Mouse (Mus musculus) embryonic facial prominence, embryonic 11.5 days (tissue): ENCODE data around the gene Hmgn2. TPM values are rescaled to one million over a fixed set of nuclear protein-coding genes. Genes with fewer than 3 reads are reported as not detected.
"Not testable (repeated sequence)": the region's sequence is repeated elsewhere in the genome, so short reads cannot be mapped to it uniquely, and the experiment has no call there.

Experiments used
- ATAC-seq: fragments of 200-750 bp; cut with Nextera tagmentation; replicated peaks from 2 replicates; pipeline ENCODE4 v1.8.0; 2017; ENCODE audit warnings: low read depth; ENCODE audit not compliant: insufficient number of reproducible peaks, low FRiP score, low TSS enrichment
- DNase-seq: peaks from one replicate; pipeline ENCODE4 v3.0.0-alpha.2; 2015; ENCODE audit warnings: low spot score
- H3K27ac ChIP-seq: fragments of 300-500 bp; sonication (generic); replicated peaks from 2 replicates; pipeline ENCODE4 v1.5.1; 2014; ENCODE audit warnings: mild to moderate bottlenecking, low read depth, low read length, control low read depth
- H3K27me3 ChIP-seq: fragments of 300-500 bp; sonication (generic); 2 replicates; pipeline ENCODE4 v1.6.1; 2014; ENCODE audit warnings: mild to moderate bottlenecking, low read length, moderate library complexity, mixed read lengths; ENCODE audit not compliant: control insufficient read depth, insufficient read depth
- H3K36me3 ChIP-seq: fragments of 300-500 bp; sonication (generic); replicated peaks from 2 replicates; pipeline ENCODE4 v1.6.1; 2014; ENCODE audit warnings: low read depth, mild to moderate bottlenecking, low read length, moderate library complexity, mixed read lengths; ENCODE audit not compliant: control insufficient read depth, insufficient read depth
- H3K4me1 ChIP-seq: fragments of 300-500 bp; sonication (generic); 2 replicates; pipeline ENCODE4 v1.6.1; 2014; ENCODE audit warnings: low read length, mixed read lengths; ENCODE audit not compliant: control insufficient read depth, insufficient read depth
- H3K4me2 ChIP-seq: fragments of 300-500 bp; sonication (generic); 2 replicates; pipeline ENCODE4 v1.6.1; 2014; ENCODE audit warnings: low read depth, mild to moderate bottlenecking, control low read depth, low read length, moderate library complexity
- H3K4me3 ChIP-seq: fragments of 300-500 bp; sonication (generic); 2 replicates; pipeline ENCODE4 v1.5.1; 2014; ENCODE audit warnings: low read depth, low read length, control low read depth
- H3K9ac ChIP-seq: fragments of 300-500 bp; sonication (generic); replicated peaks from 2 replicates; pipeline ENCODE4 v1.6.1; 2014; ENCODE audit warnings: mild to moderate bottlenecking, control low read depth, low read length
- H3K9me3 ChIP-seq: fragments of 300-500 bp; sonication (generic); replicated peaks from 2 replicates; pipeline ENCODE4 v1.6.1; 2016; ENCODE audit warnings: mild to moderate bottlenecking, low read length, inconsistent platforms, mixed read lengths; ENCODE audit not compliant: control insufficient read depth
- WGBS: fragments of 180-500 bp; shearing (Covaris S2); extraction: QIAGEN DNeasy Blood & Tissue Kit; methylation state at CpG from one replicate; pipeline ENCODE4 v1.1.7; 2014; 5-methylcytosine and 5-hydroxymethylcytosine counted together
- polyA plus RNA-seq: library from polyadenylated mRNA; unstranded; fragments of >200 nt; fragmentation: Nextera tagmentation; extraction: Ambion mirVana; gene quantifications from 2 replicates; pipeline ENCODE4 v1.2.1, GENCODE M21; 2014

Hmgn2 gene
- polyA plus RNA-seq, 1 experiment from 2014 or later, result 3,970 TPM

GRCm38 (mm10) chr4:133991087-133991660 is 22.7 kb upstream of the Hmgn2 start:
- no peak overlapping the region for H3K4me2 ChIP-seq
- DNase-seq (no peak), ATAC-seq (no peak)
- 88% methylated on average over 13 of the region's 13 CpGs for WGBS
- H3K9me3 ChIP-seq, result no peaks in the 10 kb centered on the region
- peaks cover 2% of the 10 kb centered on the region; the same call in 1 of the 2 replicates for H3K36me3 ChIP-seq
- no peaks in the 10 kb centered on the region for H3K4me1 ChIP-seq
- H3K4me3 ChIP-seq, result no peak overlapping the region
- no peaks in the 10 kb centered on the region for H3K27me3 ChIP-seq
- no peak overlapping the region for H3K27ac ChIP-seq
- no peak overlapping the region for H3K9ac ChIP-seq

- Histone ChIP-seq H3K9ac (no peak overlapping the region), H3K4me3 (no peak overlapping the region), H3K36me3 (peaks cover 2% of the 10 kb centered on the region; the same call in 1 of the 2 replicates), H3K4me2 (no peak overlapping the region), H3K27me3 (no peaks in the 10 kb centered on the region), H3K27ac (no peak overlapping the region), H3K4me1 (no peaks in the 10 kb centered on the region), H3K9me3 (no peaks in the 10 kb centered on the region)
- DNase-seq (no peak), ATAC-seq (no peak)
- 69% methylated on average over 4 of the region's 4 CpGs for WGBS
Observed at GRCm38 (mm10) chr4:133990035-133990434, 21.6 kb upstream of the Hmgn2 start.

GRCm38 (mm10) chr4:133988289-133988688 is 19.8 kb upstream of the Hmgn2 start:
- not testable (repeated sequence) for H3K9ac ChIP-seq, H3K4me1 ChIP-seq, H3K27me3 ChIP-seq, H3K4me2 ChIP-seq, DNase-seq, H3K27ac ChIP-seq, H3K4me3 ChIP-seq, ATAC-seq, H3K36me3 ChIP-seq, H3K9me3 ChIP-seq
- WGBS, result 91% methylated on average over 8 of the region's 8 CpGs

GRCm38 (mm10) chr4:133982936-133983335 is 14.5 kb upstream of the Hmgn2 start:
- H3K36me3 ChIP-seq, result no peaks in the 10 kb centered on the region
- no peak overlapping the region for H3K4me3 ChIP-seq
- no peak overlapping the region for H3K9ac ChIP-seq
- DNase-seq (no peak), ATAC-seq (no peak)
- H3K27me3 ChIP-seq, result no peaks in the 10 kb centered on the region
- H3K4me1 ChIP-seq, result no peaks in the 10 kb centered on the region
- no peak overlapping the region for H3K27ac ChIP-seq
- 84% methylated on average over 13 of the region's 13 CpGs for WGBS
- no peaks in the 10 kb centered on the region for H3K9me3 ChIP-seq
- no peak overlapping the region for H3K4me2 ChIP-seq

- no peak for DNase-seq
- peaks cover 4% of the 10 kb centered on the region for H3K36me3 ChIP-seq
- H3K9ac ChIP-seq, result no peak overlapping the region
- H3K9me3 ChIP-seq, result no peaks in the 10 kb centered on the region
- no peaks in the 10 kb centered on the region for H3K4me1 ChIP-seq
- ATAC-seq, result no peak
- H3K4me3 ChIP-seq, result no peak overlapping the region
- no peak overlapping the region for H3K4me2 ChIP-seq
- WGBS, result 82% methylated on average over 5 of the region's 5 CpGs
- H3K27ac ChIP-seq, result no peak overlapping the region
- H3K27me3 ChIP-seq, result no peaks in the 10 kb centered on the region
Observed at GRCm38 (mm10) chr4:133980496-133980895, 12.0 kb upstream of the Hmgn2 start.

- no peak overlapping the region for H3K4me2 ChIP-seq
- H3K27me3 ChIP-seq, result no peaks in the 10 kb centered on the region
- H3K27ac ChIP-seq, result no peak overlapping the region
- H3K4me1 ChIP-seq, result no peaks in the 10 kb centered on the region
- H3K36me3 ChIP-seq, result peaks cover 4% of the 10 kb centered on the region
- H3K9ac ChIP-seq, result no peak overlapping the region
- no peak overlapping the region for H3K4me3 ChIP-seq
- H3K9me3 ChIP-seq, result no peaks in the 10 kb centered on the region
- 96% methylated on average over 10 of the region's 10 CpGs for WGBS
- no peak for DNase-seq
- no peak for ATAC-seq
Observed at GRCm38 (mm10) chr4:133978021-133978711, 9.7 kb upstream of the Hmgn2 start.

GRCm38 (mm10) chr4:133971741-133972140 is 3.3 kb upstream of the Hmgn2 start:
- no peak overlapping the region for H3K9ac ChIP-seq
- no peaks in the 10 kb centered on the region for H3K27me3 ChIP-seq
- DNase-seq (no peak), ATAC-seq (no peak)
- no peak overlapping the region for H3K4me2 ChIP-seq
- no peaks in the 10 kb centered on the region for H3K9me3 ChIP-seq
- H3K4me1 ChIP-seq, result peaks cover 6% of the 10 kb centered on the region; the same call in 1 of the 2 replicates
- H3K36me3 ChIP-seq, result peaks cover 2% of the 10 kb centered on the region
- WGBS, result 60% methylated on average over 8 of the region's 8 CpGs
- no peak overlapping the region for H3K27ac ChIP-seq
- no peak overlapping the region for H3K4me3 ChIP-seq

GRCm38 (mm10) chr4:133970876-133971275 is 2.4 kb upstream of the Hmgn2 start:
- Histone ChIP-seq H3K4me1 (peaks cover 6% of the 10 kb centered on the region; the same call in 1 of the 2 replicates), H3K9me3 (no peaks in the 10 kb centered on the region), H3K4me2 (no peak overlapping the region), H3K9ac (no peak overlapping the region), H3K4me3 (no peak overlapping the region), H3K36me3 (no peaks in the 10 kb centered on the region; the same call in 1 of the 2 replicates), H3K27me3 (no peaks in the 10 kb centered on the region), H3K27ac (no peak overlapping the region)
- WGBS, result 85% methylated on average over 13 of the region's 13 CpGs
- ATAC-seq (no peak), DNase-seq (no peak)
